Mouse (Mus musculus): Measurements from ENCODE around the gene E2f6. TPM values are rescaled to one million over a fixed set of nuclear protein-coding genes. Genes with fewer than 3 reads are reported as not detected.

Gene E2f6
- polyA plus RNA-seq, 1 experiment = 19.8 TPM

DNA sequence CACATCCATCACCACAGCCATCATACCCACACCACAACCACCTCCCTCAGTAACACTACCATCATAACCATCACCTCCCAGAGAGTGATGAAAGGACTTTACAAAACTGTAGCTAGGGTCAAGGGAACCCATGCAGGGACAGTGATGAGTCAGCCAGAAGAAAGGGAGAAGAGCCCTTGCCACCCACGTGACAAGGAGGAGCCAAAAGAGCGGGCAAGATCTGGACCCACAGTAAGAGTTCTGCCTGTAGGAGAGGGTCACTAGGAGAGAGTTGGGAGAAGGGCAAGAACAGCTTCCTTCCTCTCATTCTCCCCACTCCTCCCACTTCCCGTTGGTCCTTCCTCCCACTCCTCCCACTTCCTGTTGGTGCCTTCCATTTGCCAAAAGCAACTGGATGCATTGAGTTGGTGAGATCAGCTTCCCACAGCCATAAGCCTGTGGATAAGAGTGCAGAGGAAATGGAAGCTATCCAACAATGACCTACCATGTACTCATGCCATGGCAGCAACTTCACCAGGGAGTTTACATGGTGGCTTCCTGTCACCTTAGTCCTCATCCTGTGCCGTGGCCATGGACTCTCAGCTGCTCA is 36.5 kb downstream of the E2f6 start:
- no peak for DNase-seq (ENCODE audit: low read depth)

- no peak for DNase-seq (ENCODE audit: low read depth)
Measured at GRCm38 (mm10) chr12:16848501-16848900, 37.7 kb downstream of the E2f6 start.

GRCm38 (mm10) chr12:16849821-16850220 is 39.1 kb downstream of the E2f6 start:
- no peak for DNase-seq (ENCODE audit: low read depth)

DNA sequence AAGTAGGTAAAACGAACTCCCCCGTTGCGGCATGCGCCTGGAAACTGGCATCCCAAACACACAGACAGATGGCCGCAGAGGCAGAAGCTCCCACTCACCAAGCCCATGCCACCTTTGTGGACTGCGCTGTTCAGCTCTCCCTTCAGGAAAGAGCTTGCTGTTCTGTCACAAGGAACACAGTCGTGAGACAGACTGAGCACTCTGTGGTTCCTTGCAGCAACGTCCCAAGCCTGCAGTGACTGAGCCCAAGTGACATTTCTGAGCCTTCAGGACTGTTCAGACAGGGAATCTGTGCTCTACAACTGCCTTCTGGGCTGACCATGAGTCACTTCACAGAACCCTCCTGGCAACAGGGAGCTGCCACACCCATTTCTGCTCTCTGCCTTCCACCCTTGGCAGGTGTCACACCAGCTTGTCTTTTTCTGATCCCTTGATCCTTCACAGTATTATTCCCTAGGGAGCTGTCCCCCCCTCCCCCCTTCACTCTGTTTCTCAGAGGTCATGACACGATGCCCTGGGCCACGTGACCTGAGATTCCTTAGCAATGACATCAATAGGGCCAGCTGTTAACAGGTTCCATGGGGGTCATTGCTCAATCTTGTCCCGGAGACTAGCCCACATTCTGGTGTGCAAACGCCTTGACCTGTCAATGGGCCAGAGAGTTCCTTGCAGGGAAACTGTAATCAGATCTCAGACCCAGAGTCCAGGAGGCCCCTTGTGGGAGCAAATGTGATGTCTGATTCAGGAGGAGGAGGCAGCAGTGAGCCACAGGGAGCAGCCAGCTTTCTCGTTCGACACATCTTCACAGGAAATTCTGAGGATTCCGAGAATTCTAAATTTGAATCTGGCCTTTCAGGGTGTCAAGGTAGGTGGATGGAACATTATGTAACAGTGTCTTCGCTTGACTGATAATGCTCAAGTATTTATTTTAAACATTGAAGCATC is 39.9 kb downstream of the E2f6 start:
- DNase-seq (ENCODE audit: low read depth) = no peak

GRCm38 (mm10) chr12:16853431-16854165 is 42.8 kb downstream of the E2f6 start:
- DNase-seq (ENCODE audit: low read depth) = no peak

DNA sequence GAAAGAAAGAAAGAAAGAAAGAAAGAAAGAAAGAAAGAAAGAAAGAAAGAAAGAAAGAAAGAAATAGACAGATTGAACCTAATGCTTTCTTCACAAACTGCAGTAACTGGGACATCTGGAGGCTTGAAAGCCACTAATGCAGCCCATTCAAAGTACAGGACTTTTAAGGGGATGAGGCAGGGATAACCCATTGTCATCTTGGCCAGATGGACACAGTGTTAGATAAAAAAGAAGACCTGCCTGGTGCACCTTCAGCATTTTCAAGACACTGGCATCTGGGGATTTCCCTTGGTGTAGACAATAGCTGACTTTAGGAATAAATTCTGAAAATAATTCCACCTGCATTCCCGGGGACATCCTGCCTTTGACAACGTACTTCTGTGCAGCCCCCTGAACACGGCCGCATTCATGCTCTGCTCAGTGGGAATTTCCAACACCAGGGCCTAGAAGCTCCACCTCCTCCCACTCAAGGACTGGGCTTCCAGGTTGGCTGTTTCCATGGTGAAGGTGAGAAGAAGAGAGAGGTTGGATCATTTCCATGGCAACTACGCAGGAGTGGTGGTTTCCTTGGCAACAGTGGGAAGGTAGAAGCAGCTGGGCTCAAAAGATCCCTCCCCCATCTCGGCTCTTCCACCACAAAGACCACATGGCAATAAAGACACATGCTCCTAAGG is 45.0 kb downstream of the E2f6 start:
- DNase-seq (ENCODE audit: low read depth) = no peak

GRCm38 (mm10) chr12:16856306-16856679 is 45.5 kb downstream of the E2f6 start:
- no peak for DNase-seq (ENCODE audit: low read depth)

DNA sequence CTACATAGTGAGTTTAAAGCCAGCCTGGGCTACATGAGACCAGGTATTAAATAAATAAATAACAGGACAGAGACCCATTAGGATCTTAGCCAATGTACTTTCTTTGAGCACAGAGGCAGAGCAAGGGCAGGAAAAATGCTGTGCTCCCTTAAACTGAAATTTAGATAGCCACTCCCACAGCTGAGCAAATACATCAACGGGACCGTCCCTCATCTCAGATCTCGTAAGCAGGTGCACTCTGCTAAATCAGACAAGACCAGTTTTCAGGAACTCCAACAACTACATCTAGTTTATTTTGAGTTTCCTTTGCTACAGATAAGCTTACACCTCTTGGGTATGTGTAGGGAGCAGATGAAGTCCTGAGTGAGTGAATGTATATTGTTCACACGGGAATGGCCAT is 47.3 kb downstream of the E2f6 start:
- DNase-seq (ENCODE audit: low read depth) = no peak

GRCm38 (mm10) chr12:16859781-16860180 is 49.0 kb downstream of the E2f6 start:
- no peak for DNase-seq (ENCODE audit: low read depth)

DNA sequence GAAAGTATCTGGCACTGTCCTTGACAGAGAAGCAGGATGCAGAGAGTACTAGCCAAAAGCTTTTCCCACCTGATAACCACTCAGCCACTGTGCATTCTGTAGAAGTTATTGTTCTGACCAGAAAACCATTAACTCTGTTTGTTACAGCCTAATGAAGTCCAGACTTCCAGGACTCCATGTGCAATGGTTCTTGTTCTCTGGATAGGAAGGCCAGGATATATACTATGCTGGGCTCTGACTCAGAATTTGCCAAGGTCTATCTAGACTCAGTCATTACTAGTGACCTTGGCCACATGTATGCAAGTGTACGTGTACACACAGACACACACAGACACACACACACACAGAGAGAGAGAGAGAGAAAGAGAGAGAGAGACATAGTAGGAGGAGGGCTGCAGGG is 49.8 kb downstream of the E2f6 start:
- DNase-seq (ENCODE audit: low read depth) = no peak

- no peak for DNase-seq (ENCODE audit: low read depth)
Measured at GRCm38 (mm10) chr12:16860961-16861360, 50.2 kb downstream of the E2f6 start.

- DNase-seq (ENCODE audit: low read depth) = no peak
Measured at GRCm38 (mm10) chr12:16864477-16864876, 53.7 kb downstream of the E2f6 start.

GRCm38 (mm10) chr12:16865871-16866270 is 55.1 kb downstream of the E2f6 start:
- DNase-seq (ENCODE audit: low read depth) = no peak

GRCm38 (mm10) chr12:16866460-16866859 is 55.7 kb downstream of the E2f6 start:
- DNase-seq (ENCODE audit: low read depth) = no peak

- DNase-seq (ENCODE audit: low read depth) = no peak
Measured at GRCm38 (mm10) chr12:16867306-16867705, 56.5 kb downstream of the E2f6 start.

- DNase-seq (ENCODE audit: low read depth) = no peak
Measured at GRCm38 (mm10) chr12:16868618-16869017, 57.9 kb downstream of the E2f6 start.

DNA sequence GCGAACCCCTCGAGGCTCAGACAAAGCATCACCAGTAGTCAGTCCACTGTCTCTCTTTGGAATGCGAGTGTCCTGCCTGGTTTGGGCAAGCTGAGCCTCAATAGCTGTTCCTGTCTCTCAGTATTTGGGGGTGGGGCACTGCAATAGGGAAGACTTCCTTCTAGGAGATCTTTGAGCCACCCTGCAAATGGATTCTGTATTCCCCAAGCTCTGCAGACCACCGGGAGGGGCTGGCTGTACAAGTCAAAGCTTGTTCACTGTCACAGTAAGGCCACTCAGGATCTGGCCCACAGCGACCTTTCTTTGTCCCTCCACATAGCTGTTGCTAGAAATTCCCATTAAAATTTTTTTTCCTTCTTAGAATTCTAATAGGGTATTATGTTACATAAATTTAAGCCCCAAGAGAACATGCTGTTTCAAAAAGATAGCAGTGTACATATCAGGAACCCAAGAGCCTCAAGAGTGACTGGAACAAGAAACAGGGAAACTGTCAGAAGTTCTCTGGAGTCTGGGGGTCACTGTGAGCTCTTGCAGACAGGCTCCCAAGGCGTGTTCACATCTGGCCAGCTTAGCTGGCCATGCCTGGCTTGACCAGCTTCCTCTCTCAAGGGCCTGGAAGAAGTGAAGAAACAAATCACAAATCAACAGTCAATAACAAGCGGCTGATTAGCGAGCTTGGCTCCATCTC is 58.5 kb downstream of the E2f6 start:
- DNase-seq (ENCODE audit: low read depth) = no peak

GRCm38 (mm10) chr12:16869870-16870404 is 59.2 kb downstream of the E2f6 start:
- no peak for DNase-seq (ENCODE audit: low read depth)

DNA sequence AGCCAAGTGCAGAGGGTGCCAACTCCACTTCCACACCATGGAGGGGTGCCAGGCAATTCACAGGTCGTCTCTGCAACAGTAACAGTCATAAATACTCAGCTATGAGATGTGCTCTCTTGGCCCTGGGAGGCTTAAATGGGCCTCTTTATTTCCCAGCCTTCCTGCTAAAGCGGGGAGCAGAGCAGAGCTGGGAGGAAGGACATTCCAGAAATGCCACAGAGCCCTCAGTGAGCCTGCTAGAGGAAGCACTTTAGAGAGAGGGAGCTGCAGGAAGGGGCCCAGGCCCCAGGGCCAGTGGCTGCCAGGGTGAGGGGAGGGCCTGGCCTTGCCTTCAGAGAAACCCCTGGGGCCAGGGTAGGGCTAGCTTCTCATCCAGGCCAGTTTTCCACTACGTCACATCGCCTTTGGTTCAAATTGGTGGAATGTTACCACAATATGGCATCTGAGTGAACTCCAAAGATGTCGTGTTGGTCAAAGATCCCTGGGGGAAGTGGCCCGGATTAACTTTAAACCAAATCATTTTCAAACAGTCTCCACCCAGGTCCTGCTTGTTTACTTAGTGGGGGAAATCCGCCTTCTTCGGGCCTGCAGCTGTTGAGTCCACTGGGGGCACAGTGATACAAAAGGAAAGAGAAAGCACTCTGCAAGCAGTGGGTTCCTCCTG is 59.8 kb downstream of the E2f6 start:
- DNase-seq (ENCODE audit: low read depth) = no peak

GRCm38 (mm10) chr12:16872006-16872405 is 61.2 kb downstream of the E2f6 start:
- no peak for DNase-seq (ENCODE audit: low read depth)

All from gonadal fat pad, adult 2 months (tissue).